Mouse (Mus musculus): ENCODE measurements around the gene Gm10799.

DNA sequence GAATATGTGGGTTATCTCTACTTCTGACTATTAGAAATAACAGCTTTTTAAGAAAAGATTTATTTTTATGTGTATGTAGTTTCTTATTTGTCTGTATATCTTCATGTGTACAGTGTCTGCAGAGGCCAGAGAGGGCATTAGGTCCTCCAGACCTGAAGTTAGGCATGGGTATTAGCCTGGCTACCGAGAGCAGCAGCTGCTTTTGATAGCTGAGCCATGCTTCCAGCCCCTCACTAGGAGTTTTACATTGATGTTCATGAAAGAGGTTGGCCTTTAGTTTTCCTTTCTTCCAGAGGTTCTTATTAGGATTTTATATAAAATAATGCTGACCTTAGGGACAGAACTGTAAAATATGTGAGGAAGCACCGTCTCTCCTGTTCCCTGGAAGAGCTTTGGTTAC, 30.1 kb downstream of the Gm10799 start:
- TF ChIP-seq FLI1 (IDR thresholded peaks at IDR 0.05; ENCODE audit: low read length) (no peak), GATA1 (IDR thresholded peaks at IDR 0.05; ENCODE audit: borderline replicate concordance, low read length) (no peak)
